Mouse (Mus musculus) hindbrain, postnatal 0 days (tissue): ENCODE measurements at regions not wholly inside any gene's neighbourhood (a gene's known extent, or its start where the extent isn't known, plus 50 kb on each side); places are given as distances from the start of the nearest gene placed in this dataset.

Experiments
- ATAC-seq: fragments of 200-750 bp; cut with Nextera tagmentation; 2 replicates; pipeline ENCODE4 v1.8.0; 2017; ENCODE audit warnings: mild to moderate bottlenecking, moderate TSS enrichment, moderate library complexity
- DNase-seq: peaks from one replicate; pipeline ENCODE4 v3.0.0-alpha.2; 2015; ENCODE audit warnings: low spot score
- H3K27ac ChIP-seq: fragments of 300-500 bp; sonication (generic); 2 replicates; pipeline ENCODE4 v1.5.1; 2014; ENCODE audit warnings: mild to moderate bottlenecking
- H3K27me3 ChIP-seq: fragments of 300-500 bp; sonication (generic); 2 replicates; pipeline ENCODE4 v1.6.1; 2014; ENCODE audit warnings: low read length, mixed read lengths; ENCODE audit not compliant: insufficient read depth
- H3K36me3 ChIP-seq: fragments of 300-500 bp; sonication (generic); 2 replicates; pipeline ENCODE4 v1.6.1; 2014; ENCODE audit warnings: low read length, mixed read lengths; ENCODE audit not compliant: insufficient read depth
- H3K4me1 ChIP-seq: fragments of 300-500 bp; sonication (generic); 2 replicates; pipeline ENCODE4 v1.6.1; 2014; ENCODE audit warnings: antibody characterized with exemption, low read length, mixed read lengths; ENCODE audit not compliant: insufficient read depth
- H3K4me2 ChIP-seq: fragments of 300-500 bp; sonication (generic); 2 replicates; pipeline ENCODE4 v1.6.1; 2014; ENCODE audit warnings: low read depth, mild to moderate bottlenecking, low read length, moderate library complexity, mixed read lengths
- H3K4me3 ChIP-seq: fragments of 300-500 bp; sonication (generic); 2 replicates; pipeline ENCODE4 v1.5.1; 2014; ENCODE audit warnings: low read length
- H3K9ac ChIP-seq: fragments of 300-500 bp; sonication (generic); replicated peaks from 2 replicates; pipeline ENCODE4 v1.6.1; 2014; ENCODE audit warnings: mild to moderate bottlenecking, low read length, moderate library complexity, mixed read lengths
- H3K9me3 ChIP-seq: fragments of 300-500 bp; sonication (generic); 2 replicates; pipeline ENCODE4 v1.6.1; 2016; ENCODE audit warnings: low read length, mixed read lengths
- CTCF ChIP-seq: IDR thresholded peaks from 2 replicates; pipeline ENCODE4 v1.5.1; 2016; ENCODE audit warnings: antibody characterized with exemption, control low read depth, low read depth
- WGBS: fragments of 180-500 bp; shearing (Covaris S2); extraction: QIAGEN DNeasy Blood & Tissue Kit; methylation state at CpG from one replicate; pipeline ENCODE4 v1.1.7; 2014; 5-methylcytosine and 5-hydroxymethylcytosine counted together

- Histone ChIP-seq H3K27me3 (no peaks in the 10 kb centered on the region), H3K36me3 (no peaks in the 10 kb centered on the region), H3K4me3 (peak overlapping the region; percentile 2), H3K9ac (no peak overlapping the region), H3K4me2 (peak overlapping the region; percentile 47), H3K27ac (peak overlapping the region; percentile 66), H3K9me3 (no peaks in the 10 kb centered on the region), H3K4me1 (0 out of 2 replicates have a peak, but pooled peaks cover 6% of the 10 kb centered on the region)
- peak; percentile 90 for ATAC-seq
- WGBS = 20% methylated on average over 14 of the region's 14 CpGs
- DNase-seq = peak; percentile 75
- no peak for TF ChIP-seq CTCF
Observed at GRCm38 (mm10) chr3:19406351-19407151, 221.9 kb downstream of the 1700064H15Rik start.

GRCm38 (mm10) chr3:19385675-19386074 lies 242.8 kb downstream of the 1700064H15Rik start:
- H3K9me3 ChIP-seq = no peaks in the 10 kb centered on the region
- no peak overlapping the region for H3K27ac ChIP-seq
- no peaks in the 10 kb centered on the region for H3K36me3 ChIP-seq
- no peak for ATAC-seq
- H3K4me2 ChIP-seq = no peak overlapping the region
- H3K4me1 ChIP-seq = no peaks in the 10 kb centered on the region
- no peaks in the 10 kb centered on the region for H3K27me3 ChIP-seq
- no peak for DNase-seq
- 44% methylated on average over 2 of the region's 2 CpGs for WGBS
- H3K9ac ChIP-seq = no peak overlapping the region
- no peak overlapping the region for H3K4me3 ChIP-seq
- TF ChIP-seq CTCF = no peak

DNA sequence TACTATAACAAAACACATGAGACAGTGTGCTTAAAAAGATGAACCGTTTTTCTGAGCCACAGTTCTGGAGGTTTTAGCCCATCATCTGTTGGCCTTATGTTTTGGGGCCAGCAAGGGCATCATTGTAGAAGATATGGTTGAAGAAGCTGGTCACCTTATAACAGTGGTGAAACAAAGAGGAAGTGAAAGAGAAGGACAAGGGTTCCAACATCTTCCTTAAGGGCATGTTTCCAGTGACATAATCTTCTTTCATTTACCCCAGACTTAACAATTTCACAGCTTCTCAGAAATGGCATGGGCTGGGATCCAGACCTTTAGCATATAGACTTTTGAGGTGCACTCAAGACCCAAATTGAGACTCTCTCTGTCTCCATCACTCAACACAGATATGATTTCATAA lies 259.5 kb downstream of the 1700064H15Rik start:
- Histone ChIP-seq H3K4me2 (no peak overlapping the region), H3K4me1 (no peaks in the 10 kb centered on the region), H3K4me3 (no peak overlapping the region), H3K36me3 (no peaks in the 10 kb centered on the region), H3K27ac (no peak overlapping the region), H3K27me3 (no peaks in the 10 kb centered on the region), H3K9ac (no peak overlapping the region), H3K9me3 (no peaks in the 10 kb centered on the region)
- ATAC-seq = no peak
- no peak for TF ChIP-seq CTCF
- DNase-seq = no peak
- 90% methylated on average over 1 of the region's 1 CpGs for WGBS

DNA sequence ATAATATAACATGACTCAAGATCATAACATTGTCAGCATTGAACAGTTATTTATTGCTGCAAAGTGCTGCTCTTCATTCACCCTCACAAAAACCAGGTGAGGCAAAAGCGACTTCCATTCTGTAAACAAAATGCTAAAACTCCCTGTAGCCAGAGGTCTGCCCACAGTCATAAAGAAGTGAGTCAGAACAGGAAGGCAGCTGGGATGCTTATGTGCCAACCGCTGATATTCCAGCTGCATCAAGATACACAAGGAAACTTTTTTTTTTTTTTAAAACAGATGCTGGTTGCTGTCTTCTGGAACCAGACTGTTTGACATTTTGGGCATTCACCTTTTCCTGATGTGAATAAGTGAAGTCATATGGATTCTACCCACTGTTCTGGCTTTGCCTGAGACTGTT lies 260.7 kb downstream of the 1700064H15Rik start:
- H3K4me2 ChIP-seq = no peak overlapping the region
- 79% methylated on average over 2 of the region's 2 CpGs for WGBS
- no peak overlapping the region for H3K4me3 ChIP-seq
- no peaks in the 10 kb centered on the region for H3K9me3 ChIP-seq
- no peak for TF ChIP-seq CTCF
- H3K36me3 ChIP-seq = no peaks in the 10 kb centered on the region
- no peaks in the 10 kb centered on the region for H3K4me1 ChIP-seq
- no peak overlapping the region for H3K27ac ChIP-seq
- H3K27me3 ChIP-seq = no peaks in the 10 kb centered on the region
- ATAC-seq (no peak), DNase-seq (no peak)
- no peak overlapping the region for H3K9ac ChIP-seq
